Mouse (Mus musculus): ENCODE measurements around the gene Tmem126a. TPM values are rescaled to one million over a fixed set of nuclear protein-coding genes. Genes with fewer than 3 reads are reported as not detected.
A peak's percentile ranks its signal among the peaks of the same experiment; 100 is the strongest.

Gene Tmem126a
- total and polyA plus RNA-seq, 2 experiments from 2014 or later = 67.5 to 125 TPM

- Histone ChIP-seq H3K27ac (ENCODE audit: low read depth, low read length) (no peak overlapping the region), H3K4me1 (ENCODE audit: insufficient read depth) (no peaks in the 10 kb centered on the region), H3K4me2 (ENCODE audit: low read depth) (no peak overlapping the region), H3K9me3 (ENCODE audit: low read length) (no peaks in the 10 kb centered on the region), H3K36me3 (ENCODE audit: insufficient read depth) (no peaks in the 10 kb centered on the region), H3K27me3 (ENCODE audit: insufficient read depth, low read length) (no peaks in the 10 kb centered on the region), H3K4me3 (ENCODE audit: low read depth, low read length) (no peak overlapping the region), H3K9ac (no peak overlapping the region)
- no peak for DNase-seq
- no peak for ATAC-seq
- TF ChIP-seq CTCF (IDR thresholded peaks at IDR 0.05; ENCODE audit: low read depth) = peak; percentile 35; the same call in 1 of the 2 replicates
- 23% methylated on average over 14 of the region's 14 CpGs for WGBS
These were observed 3.9 kb upstream of the Tmem126a start for GRCm38 (mm10) chr7:90460930-90461329.

DNA sequence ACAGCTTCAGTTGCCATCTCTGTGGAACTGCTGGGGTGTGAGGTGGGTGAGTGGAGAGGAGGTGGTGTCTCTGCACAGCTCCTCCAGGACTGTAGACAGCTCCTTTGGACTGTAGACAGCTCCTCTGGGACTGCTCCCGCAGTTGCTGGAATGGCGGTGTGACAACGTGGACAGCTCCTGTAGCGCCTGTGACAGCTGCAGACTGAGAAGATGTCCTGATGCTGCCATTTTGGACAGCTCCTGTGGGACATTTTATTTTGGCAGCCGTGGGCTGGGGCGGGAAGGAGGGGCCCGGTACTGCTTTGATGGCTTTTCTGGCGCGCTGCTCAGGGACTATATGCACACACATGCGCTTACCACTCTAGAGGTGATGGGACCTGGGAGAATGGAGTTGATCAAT, 3.3 kb upstream of the Tmem126a start:
- Histone ChIP-seq H3K36me3 (ENCODE audit: insufficient read depth) (no peaks in the 10 kb centered on the region), H3K9me3 (ENCODE audit: low read length) (no peaks in the 10 kb centered on the region), H3K4me2 (ENCODE audit: low read depth) (no peak overlapping the region), H3K4me3 (ENCODE audit: low read depth, low read length) (no peak overlapping the region), H3K27me3 (ENCODE audit: insufficient read depth, low read length) (no peaks in the 10 kb centered on the region), H3K27ac (ENCODE audit: low read depth, low read length) (no peak overlapping the region), H3K4me1 (ENCODE audit: insufficient read depth) (no peaks in the 10 kb centered on the region), H3K9ac (no peak overlapping the region)
- ATAC-seq = no peak
- no peak for TF ChIP-seq CTCF (IDR thresholded peaks at IDR 0.05; ENCODE audit: low read depth)
- DNase-seq = no peak
- WGBS = 73% methylated on average over 10 of the region's 10 CpGs

GRCm38 (mm10) chr7:90457517-90457916, 488 bp upstream of the Tmem126a start:
- Histone ChIP-seq H3K4me2 (ENCODE audit: low read depth) (peak overlapping the region; percentile 54), H3K4me1 (ENCODE audit: insufficient read depth) (no peaks in the 10 kb centered on the region), H3K27ac (ENCODE audit: low read depth, low read length) (peak overlapping the region; percentile 92), H3K27me3 (ENCODE audit: insufficient read depth, low read length) (no peaks in the 10 kb centered on the region), H3K9ac (peak overlapping the region; percentile 83), H3K9me3 (ENCODE audit: low read length) (no peaks in the 10 kb centered on the region), H3K4me3 (ENCODE audit: low read depth, low read length) (peak overlapping the region; percentile 83), H3K36me3 (ENCODE audit: insufficient read depth) (peaks cover 13% of the 10 kb centered on the region)
- peak; percentile 60 for ATAC-seq
- WGBS = 10% methylated on average over 10 of the region's 10 CpGs
- TF ChIP-seq CTCF (IDR thresholded peaks at IDR 0.05; ENCODE audit: low read depth) = peak; percentile 6; the same call in 1 of the 2 replicates
- no peak for DNase-seq

- WGBS = 35% methylated on average over 7 of the region's 7 CpGs
- no peak for ATAC-seq
These were observed 732 bp downstream of the Tmem126a start for GRCm38 (mm10) chr7:90456149-90456844.

GRCm38 (mm10) chr7:90444206-90444605, 12.8 kb downstream of the Tmem126a start:
- WGBS = 0% methylated on average over 6 of the region's 6 CpGs
- DNase-seq (no peak), ATAC-seq (no peak)
- Histone ChIP-seq H3K27ac (ENCODE audit: low read depth, low read length) (peak overlapping the region; percentile 99), H3K4me2 (ENCODE audit: low read depth) (peak overlapping the region; percentile 75), H3K9me3 (ENCODE audit: low read length) (no peaks in the 10 kb centered on the region), H3K4me1 (ENCODE audit: insufficient read depth) (peaks cover 5% of the 10 kb centered on the region; the same call in 1 of the 2 replicates), H3K9ac (peak overlapping the region; percentile 94), H3K4me3 (ENCODE audit: low read depth, low read length) (peak overlapping the region; percentile 98), H3K27me3 (ENCODE audit: insufficient read depth, low read length) (no peaks in the 10 kb centered on the region), H3K36me3 (ENCODE audit: insufficient read depth) (no peaks in the 10 kb centered on the region)
- no peak for TF ChIP-seq CTCF (IDR thresholded peaks at IDR 0.05; ENCODE audit: low read depth)

More at GRCm38 (mm10) chr7:90456149-90456844, 732 bp downstream of the Tmem126a start:
- H3K9ac ChIP-seq = peak overlapping the region; percentile 83
- H3K36me3 ChIP-seq (ENCODE audit: insufficient read depth) = peaks cover 22% of the 10 kb centered on the region
- H3K4me3 ChIP-seq (ENCODE audit: low read depth, low read length) = peak overlapping the region; percentile 83
- peak overlapping the region; percentile 54 for H3K4me2 ChIP-seq (ENCODE audit: low read depth)
- peak overlapping the region; percentile 92 for H3K27ac ChIP-seq (ENCODE audit: low read depth, low read length)
- no peaks in the 10 kb centered on the region for H3K9me3 ChIP-seq (ENCODE audit: low read length)
- H3K27me3 ChIP-seq (ENCODE audit: insufficient read depth, low read length) = no peaks in the 10 kb centered on the region
- no peak for TF ChIP-seq CTCF (IDR thresholded peaks at IDR 0.05; ENCODE audit: low read depth)
- DNase-seq = no peak
- H3K4me1 ChIP-seq (ENCODE audit: insufficient read depth) = no peaks in the 10 kb centered on the region

GRCm38 (mm10) chr7:90443101-90444091, 13.6 kb downstream of the Tmem126a start:
- DNase-seq (peak; percentile 66), ATAC-seq (peak; percentile 68)
- no peaks in the 10 kb centered on the region for H3K27me3 ChIP-seq (ENCODE audit: insufficient read depth, low read length)
- peak overlapping the region; percentile 75 for H3K4me2 ChIP-seq (ENCODE audit: low read depth)
- no peaks in the 10 kb centered on the region for H3K9me3 ChIP-seq (ENCODE audit: low read length)
- peak overlapping the region; percentile 94 for H3K9ac ChIP-seq
- H3K27ac ChIP-seq (ENCODE audit: low read depth, low read length) = peak overlapping the region; percentile 99
- peaks cover 5% of the 10 kb centered on the region; the same call in 1 of the 2 replicates for H3K4me1 ChIP-seq (ENCODE audit: insufficient read depth)
- H3K4me3 ChIP-seq (ENCODE audit: low read depth, low read length) = peak overlapping the region; percentile 98
- WGBS = 3% methylated on average over 119 of the region's 123 CpGs
- H3K36me3 ChIP-seq (ENCODE audit: insufficient read depth) = no peaks in the 10 kb centered on the region
- peak; percentile 53 for TF ChIP-seq CTCF (IDR thresholded peaks at IDR 0.05; ENCODE audit: low read depth)

Measured in forebrain, postnatal 0 days (tissue).